Mouse (Mus musculus) heart, postnatal 0 days (tissue): ENCODE measurements around the gene Olfr777.

Experiments
- CTCF ChIP-seq: IDR thresholded peaks from 2 replicates; pipeline ENCODE4 v1.5.1; 2016; ENCODE audit warnings: antibody characterized with exemption, control low read depth, low read depth
- EP300 ChIP-seq: IDR thresholded peaks from 2 replicates; pipeline ENCODE4 v1.6.1; 2016; ENCODE audit warnings: antibody characterized with exemption, low read depth

GRCm38 (mm10) chr10:129271081-129271535 is at the start of gene Olfr777:
- TF ChIP-seq CTCF = no peak
- TF ChIP-seq EP300 = no peak
